Mouse (Mus musculus): Measurements from ENCODE around the gene Snrpg.

Gene Snrpg

GRCm38 (mm10) chr6:86400972-86401371, 29.9 kb downstream of the Snrpg start:
- peak; percentile 32 for DNase-seq

GRCm38 (mm10) chr6:86402681-86403607, 31.8 kb downstream of the Snrpg start:
- DNase-seq = no peak

GRCm38 (mm10) chr6:86403728-86404099, 32.6 kb downstream of the Snrpg start:
- DNase-seq = peak; percentile 91

GRCm38 (mm10) chr6:86404100-86404861, 33.2 kb downstream of the Snrpg start, which contains the start of gene Tia1:
Tia1 (plus strand) TSS chr6:86404219.
- peak; percentile 97 for DNase-seq

- DNase-seq = no peak
Observed at GRCm38 (mm10) chr6:86404996-86405395, 33.9 kb downstream of the Snrpg start.

- no peak for DNase-seq
Observed at GRCm38 (mm10) chr6:86406306-86406705, 35.2 kb downstream of the Snrpg start.

- DNase-seq = no peak
Observed at GRCm38 (mm10) chr6:86418711-86419110, 47.6 kb downstream of the Snrpg start.

GRCm38 (mm10) chr6:86419239-86419638, 48.1 kb downstream of the Snrpg start:
- no peak for DNase-seq

- no peak for DNase-seq
Observed at GRCm38 (mm10) chr6:86420491-86420890, 49.4 kb downstream of the Snrpg start.

- DNase-seq = no peak
Observed at GRCm38 (mm10) chr6:86426358-86426757, 55.3 kb downstream of the Snrpg start, which contains the start of gene Gm44790. Gm44790 (plus strand) TSS chr6:86426658.
